ENCODE assay signal across 11 mouse cellular contexts in the genomic region with DNA sequence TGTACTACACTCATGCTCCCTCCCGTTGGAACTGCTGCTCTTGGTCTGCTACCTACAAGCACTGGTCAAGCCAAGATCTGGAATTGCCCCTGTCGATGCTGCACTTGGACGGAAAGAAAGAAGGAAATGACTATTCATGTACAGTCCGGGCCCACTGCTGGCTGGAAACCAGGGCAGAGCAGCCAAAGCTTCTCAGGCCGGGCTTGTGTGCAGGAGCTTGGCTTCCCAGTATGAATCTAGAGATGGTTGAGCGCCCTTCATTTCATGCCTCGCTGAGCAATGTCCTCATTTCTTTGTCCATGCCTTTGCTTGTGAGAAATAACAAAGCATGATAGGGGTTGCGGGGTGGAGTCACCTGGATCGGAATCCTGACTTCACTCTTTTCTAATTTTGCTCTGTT.
DNase-seq lines count a peak whose midpoint lies in the region; ATAC-seq lines count a peak whose summit lies in the region.
"Had no signal": no experiment of that assay in that cellular context is flagged by ENCODE, and none has a peak within 500 bp of the region (broad histone marks: within the 10 kb centered on the region; RNA-seq: fewer than 3 reads in every experiment).

No protein-coding gene starts in this region.

- H3K27me3 ChIP-seq in forebrain, embryonic 13.5 days = no peaks in the 10 kb centered on the region
- H3K27me3 ChIP-seq: neural tube, embryonic 12.5 days had no signal

- no peaks in the 10 kb centered on the region for H3K9me3 ChIP-seq in forebrain, embryonic 13.5 days (replicated peaks)
- H3K9me3 ChIP-seq: neural tube, embryonic 12.5 days had no signal

- H3K4me2 ChIP-seq in forebrain, embryonic 13.5 days = no peak overlapping the region
- H3K4me2 ChIP-seq: neural tube, embryonic 12.5 days had no signal

- peaks cover 4% of the 10 kb centered on the region; the same call in 1 of the 2 replicates for H3K4me1 ChIP-seq in forebrain, embryonic 13.5 days
- H3K4me1 ChIP-seq: neural tube, embryonic 12.5 days had no signal

- no peaks in the 10 kb centered on the region for H3K36me3 ChIP-seq in forebrain, embryonic 13.5 days (ENCODE audit: poor library complexity, severe bottlenecking)
- H3K36me3 ChIP-seq: neural tube, embryonic 12.5 days had no signal

- H3K4me3 ChIP-seq in forebrain, embryonic 13.5 days = no peak overlapping the region
- H3K4me3 ChIP-seq: neural tube, embryonic 12.5 days had no signal

- ATAC-seq in frontal cortex, adult (ENCODE audit: low TSS enrichment) = no peak
- peak; percentile 62; the same call in 1 of the 2 replicates for ATAC-seq in forebrain, embryonic 13.5 days

- peak; percentile 11 to 21 for DNase-seq in frontal cortex, postnatal 10 days (ENCODE audit: low spot score in 2 of 2)
- DNase-seq in ovary, adult 18-20 months (ENCODE audit: low spot score) = peak; percentile 4
- DNase-seq in ovary, postnatal 10 days (ENCODE audit: low spot score) = no peak
- DNase-seq in retina, embryonic 14.5 days (ENCODE audit: low spot score) = peak; percentile 92
- no peak for DNase-seq in yolk sac, embryonic 10.5 days (ENCODE audit: low spot score)
- DNase-seq in heart, adult 9 months (ENCODE audit: low spot score in 2 of 2) = no peak
- DNase-seq: embryo, embryonic 11 days; liver had no signal

- no peak overlapping the region for H3K27ac ChIP-seq in forebrain, embryonic 13.5 days
- H3K27ac ChIP-seq: neural tube, embryonic 12.5 days had no signal

- H3K9ac ChIP-seq in forebrain, embryonic 13.5 days = no peak overlapping the region
- H3K9ac ChIP-seq: neural tube, embryonic 12.5 days had no signal

- whole genome bisulfite sequencing in forebrain, embryonic 13.5 days = 52% methylated on average over 9 of the region's 9 CpGs

Comparison
In these comparisons a context has a peak if more than half of its experiments do, and no peak if none do; other contexts are left out.
1. DNase-seq: peak in frontal cortex, postnatal 10 days (2 of 2), ovary, adult 18-20 months (single experiment) and retina, embryonic 14.5 days (single experiment); none in ovary, postnatal 10 days (single experiment), yolk sac, embryonic 10.5 days (single experiment) and heart, adult 9 months (0 of 2).